Mouse (Mus musculus) olfactory bulb, adult 2 months (tissue): ENCODE results near the gene Apbb1. TPM values are rescaled to one million over a fixed set of nuclear protein-coding genes. Genes with fewer than 3 reads are reported as not detected.
A peak's percentile ranks its signal among the peaks of the same experiment; 100 is the strongest.

Experiments used
- H3K27ac ChIP-seq: fragments of 200-500 bp; 2 replicates; pipeline ENCODE4 v1.5.1; 2012; ENCODE audit warnings: low read depth, low read length; ENCODE audit not compliant: insufficient read depth
- H3K4me1 ChIP-seq: fragments of 200-500 bp; 2 replicates; pipeline ENCODE4 v1.6.1; 2012; ENCODE audit warnings: low read length; ENCODE audit not compliant: control insufficient read depth, insufficient read depth
- H3K4me3 ChIP-seq: fragments of 200-500 bp; 2 replicates; pipeline ENCODE4 v1.5.1; 2012; ENCODE audit warnings: mild to moderate bottlenecking, low read depth, low read length, moderate library complexity; ENCODE audit not compliant: insufficient read depth
- CTCF ChIP-seq: fragments of 200-500 bp; IDR thresholded peaks from 2 replicates; pipeline ENCODE4 v1.5.1; 2012; ENCODE audit warnings: low read depth, mild to moderate bottlenecking, low read length, moderate library complexity; ENCODE audit not compliant: insufficient read depth
- POLR2A ChIP-seq: fragments of 200-500 bp; IDR thresholded peaks from 2 replicates; pipeline ENCODE4 v1.6.1; 2012; ENCODE audit warnings: mild to moderate bottlenecking, low read depth, low read length, moderate library complexity; ENCODE audit not compliant: insufficient read depth
- whole genome bisulfite sequencing: fragments of 180-500 bp; shearing (Covaris S2); methylation state at CpG from one replicate; pipeline ENCODE4 v1.1.7; 2018; 5-methylcytosine and 5-hydroxymethylcytosine counted together
- polyA plus RNA-seq: library from polyadenylated mRNA; stranded (reverse); fragments of >200 nt; gene quantifications from 2 replicates; pipeline ENCODE4 v1.2.4, GENCODE M21; 2012; ENCODE audit warnings: low replicate concordance; ENCODE audit not compliant: missing spikeins, insufficient read depth, insufficient read length

The Apbb1 gene
- polyA plus RNA-seq, 1 experiment: not detected

DNA sequence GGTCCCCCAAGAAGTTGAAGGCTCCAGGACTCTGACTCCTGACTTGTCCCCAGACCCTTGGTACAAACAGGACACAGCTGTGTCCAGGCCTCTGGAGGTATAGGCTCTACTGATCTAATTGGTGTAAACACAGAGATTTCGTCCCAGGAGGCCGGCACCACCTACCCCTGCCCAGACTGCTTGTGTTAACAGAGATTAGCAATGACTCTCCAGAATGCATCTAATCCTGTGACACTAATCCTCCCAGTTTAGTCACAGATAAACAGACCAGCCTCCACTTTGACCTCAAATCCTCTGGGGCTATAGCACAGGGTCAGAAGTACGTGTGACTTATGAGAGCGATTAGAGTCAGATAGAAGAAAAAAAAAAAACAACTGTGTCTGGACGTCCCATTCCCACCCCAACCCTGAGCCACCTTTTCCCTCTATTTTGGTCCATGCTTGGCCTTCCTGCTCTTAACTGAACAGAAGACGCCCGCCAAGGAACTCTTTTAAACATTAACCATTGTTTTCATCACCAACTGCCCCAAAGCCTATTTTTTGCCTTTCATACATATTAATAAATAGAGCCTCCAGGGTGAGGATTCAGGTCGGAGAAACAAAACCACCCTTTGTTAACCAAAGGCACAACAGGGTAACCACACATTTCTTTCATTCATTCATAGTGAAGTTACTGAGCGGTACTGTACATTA, 64.6 kb downstream of the Apbb1 start:
- TF ChIP-seq POLR2A (no peak), CTCF (no peak)
- peaks cover 9% of the 10 kb centered on the region for H3K4me1 ChIP-seq
- WGBS: 61% methylated on average over 9 of the region's 9 CpGs
- H3K27ac ChIP-seq: no peak overlapping the region
- H3K4me3 ChIP-seq: no peak overlapping the region

GRCm38 (mm10) chr7:105515178-105515577, 66.3 kb downstream of the Apbb1 start:
- no peak overlapping the region for H3K27ac ChIP-seq
- H3K4me3 ChIP-seq: no peak overlapping the region
- TF ChIP-seq CTCF (peak; percentile 98), POLR2A (no peak)
- H3K4me1 ChIP-seq: peaks cover 9% of the 10 kb centered on the region
- WGBS: 15% methylated on average over 5 of the region's 5 CpGs

DNA sequence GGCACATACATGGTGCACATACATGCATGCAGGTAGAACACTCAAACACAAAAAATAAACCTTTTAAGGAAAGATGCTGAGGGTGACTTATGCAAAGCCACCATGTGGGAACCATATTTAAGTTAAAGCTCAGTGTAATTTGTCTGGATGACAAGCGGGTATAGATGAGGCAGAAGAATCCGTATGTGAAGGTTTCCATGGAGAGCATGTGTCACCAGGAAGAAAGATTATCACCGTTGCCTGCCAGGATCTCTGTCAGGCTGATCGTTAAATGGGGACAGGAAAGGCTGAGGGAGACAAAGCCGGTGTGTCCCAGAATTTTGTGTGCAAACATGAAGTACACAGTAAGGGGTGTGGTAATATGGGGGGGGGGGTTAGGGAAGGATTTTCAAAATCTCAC, 66.9 kb downstream of the Apbb1 start:
- no peak for TF ChIP-seq CTCF
- no peak for TF ChIP-seq POLR2A
- Histone ChIP-seq H3K4me3 (no peak overlapping the region), H3K27ac (no peak overlapping the region), H3K4me1 (peaks cover 6% of the 10 kb centered on the region)
- WGBS: 57% methylated on average over 5 of the region's 5 CpGs

GRCm38 (mm10) chr7:105513845-105514291, 67.6 kb downstream of the Apbb1 start:
- H3K4me3 ChIP-seq: no peak overlapping the region
- peaks cover 2% of the 10 kb centered on the region; the same call in 1 of the 2 replicates for H3K4me1 ChIP-seq
- WGBS: 29% methylated on average over 5 of the region's 5 CpGs
- TF ChIP-seq CTCF (no peak), POLR2A (no peak)
- H3K27ac ChIP-seq: 0 out of 2 replicates have a peak overlapping the region, but pooled peaks have one; percentile 20

GRCm38 (mm10) chr7:105510143-105510542, 71.3 kb downstream of the Apbb1 start:
- WGBS: 86% methylated on average over 5 of the region's 5 CpGs
- TF ChIP-seq POLR2A: no peak
- TF ChIP-seq CTCF: no peak
- no peak overlapping the region for H3K27ac ChIP-seq
- no peak overlapping the region for H3K4me3 ChIP-seq
- peaks cover 2% of the 10 kb centered on the region; the same call in 1 of the 2 replicates for H3K4me1 ChIP-seq

Other genes with a start within 250 kb of the Apbb1 start
- not detected in 2 replicates for gene Olfr690, start 247.5 kb downstream of the Apbb1 start, polyA plus RNA-seq
- not detected in 2 replicates for gene Olfr691, start 239.4 kb downstream of the Apbb1 start, polyA plus RNA-seq
- gene Olfr692, start 213.4 kb downstream of the Apbb1 start, polyA plus RNA-seq: not detected in 2 replicates
- gene Gm5901, start 206.6 kb downstream of the Apbb1 start, polyA plus RNA-seq: not detected in 2 replicates
- gene Fam160a2, start 181.6 kb downstream of the Apbb1 start, polyA plus RNA-seq: not detected in 2 replicates
- gene Cnga4, start 177.1 kb downstream of the Apbb1 start, polyA plus RNA-seq: not detected in 2 replicates
- not detected in 2 replicates for gene Cckbr, start 155.9 kb downstream of the Apbb1 start, polyA plus RNA-seq
- gene Cavin3, start 99.4 kb downstream of the Apbb1 start, polyA plus RNA-seq: not detected in 2 replicates
- not detected in 2 replicates for gene Smpd1, start 27.3 kb downstream of the Apbb1 start, polyA plus RNA-seq
- gene Hpx, start 18.5 kb upstream of the Apbb1 start, polyA plus RNA-seq: not detected in 2 replicates
- gene Trim3, start 51.9 kb upstream of the Apbb1 start, polyA plus RNA-seq: not detected in 2 replicates
- gene Timm10b, start 58.4 kb upstream of the Apbb1 start, polyA plus RNA-seq: not detected in 2 replicates
- not detected in 2 replicates for gene Arfip2, start 58.8 kb upstream of the Apbb1 start, polyA plus RNA-seq
- gene Gm45799, start 58.9 kb upstream of the Apbb1 start, polyA plus RNA-seq: not detected in 2 replicates
- gene Dnhd1, start 69.2 kb upstream of the Apbb1 start, polyA plus RNA-seq: not detected in 2 replicates
- not detected in 2 replicates for gene Ilk, start 154.9 kb upstream of the Apbb1 start, polyA plus RNA-seq
- not detected in 2 replicates for gene Rrp8, start 155.7 kb upstream of the Apbb1 start, polyA plus RNA-seq
- not detected in 2 replicates for gene Taf10, start 162.7 kb upstream of the Apbb1 start, polyA plus RNA-seq
- 125 TPM in 1 of 2 replicates, not detected in the other for gene Tpp1, start 170.6 kb upstream of the Apbb1 start, polyA plus RNA-seq
- not detected in 2 replicates for gene Dchs1, start 206.0 kb upstream of the Apbb1 start, polyA plus RNA-seq
- not detected in 2 replicates for gene Mrpl17, start 229.4 kb upstream of the Apbb1 start, polyA plus RNA-seq